Mouse (Mus musculus) v-Abl transformed pro-B cells (cell line): ENCODE measurements around the gene Nme3.

Experiments used
- in situ Hi-C, 2 experiments: fragments of 400-800 bp; cut with MboI; formaldehyde crosslinking; loops; one replicate each; pipeline ENCODE4 v1.15.1; 2025; ENCODE audit not compliant: unreplicated experiment in 2 of 2

The Nme3 gene

GRCm38 (mm10) chr17:24896241-24896992 lies at the start of gene Nme3:
TSS of gene Nme3 (plus strand) at chr17:24896500.
- in situ Hi-C loops, result no loop called here

- in situ Hi-C loops, result no loop called here
Measured at GRCm38 (mm10) chr17:24847386-24847785, 48.9 kb upstream of the Nme3 start.

DNA sequence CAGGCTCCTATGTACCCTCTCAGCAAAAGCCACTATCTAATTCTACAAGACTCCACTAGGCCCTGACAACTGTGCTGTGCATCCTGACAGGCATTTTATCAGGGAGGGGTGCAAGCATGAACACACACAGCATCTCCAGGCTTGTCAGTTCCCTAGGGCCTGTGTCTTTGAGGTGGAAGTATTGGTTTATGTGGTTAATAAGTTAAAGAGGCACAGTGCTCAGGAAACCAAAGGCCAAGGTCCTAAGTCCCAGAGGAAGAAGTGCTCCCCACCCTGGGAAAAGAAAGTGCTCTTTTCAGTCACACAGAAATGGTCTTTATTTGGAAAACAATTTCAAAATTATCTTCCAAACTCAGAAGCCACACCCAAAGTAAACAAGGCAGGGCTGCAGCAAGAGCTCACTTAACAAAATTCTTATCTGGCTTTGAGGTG lies 47.7 kb upstream of the Nme3 start:
- in situ Hi-C loops, result no loop called here

DNA sequence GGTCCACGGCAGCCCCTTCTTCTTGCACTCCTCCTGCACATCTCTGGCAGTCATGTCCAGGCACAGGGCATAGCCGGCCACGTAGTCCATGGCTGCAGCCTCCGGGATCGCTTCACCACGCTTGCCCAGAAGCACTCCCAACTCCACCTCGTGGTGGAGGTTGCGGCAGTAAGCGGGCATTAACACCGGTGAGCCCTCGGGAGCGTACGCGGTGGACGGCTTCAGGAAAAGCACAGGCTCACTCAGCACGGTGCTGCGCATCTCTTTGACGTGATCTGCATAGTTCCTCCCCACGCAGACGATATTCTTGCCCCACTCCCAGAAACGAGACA lies 46.6 kb upstream of the Nme3 start:
- in situ Hi-C loops, result no loop called here

GRCm38 (mm10) chr17:24850065-24850772 lies 46.1 kb upstream of the Nme3 start, which contains the start of gene Fahd1:
TSS of gene Fahd1 (minus strand) at chr17:24850364.
- in situ Hi-C loops, result no loop called here

DNA sequence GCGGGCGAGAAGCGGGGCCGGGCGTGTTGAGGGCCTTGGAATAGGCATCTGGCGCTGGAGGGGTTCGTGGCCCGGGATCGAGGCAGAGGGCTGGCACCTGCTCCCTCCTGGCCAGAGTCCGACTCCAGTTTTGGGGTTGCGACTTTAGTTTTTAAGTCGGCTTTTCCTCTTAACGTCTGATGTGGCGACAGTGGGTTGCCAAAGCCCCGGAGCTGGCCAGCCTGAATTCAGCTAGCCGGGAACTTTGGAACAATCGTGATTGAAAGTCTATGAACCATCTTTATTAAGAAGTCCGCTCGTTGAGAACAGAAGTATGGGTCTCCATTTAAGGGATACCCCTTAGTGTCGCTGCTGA lies 45.5 kb upstream of the Nme3 start:
- in situ Hi-C loops, result no loop called here

DNA sequence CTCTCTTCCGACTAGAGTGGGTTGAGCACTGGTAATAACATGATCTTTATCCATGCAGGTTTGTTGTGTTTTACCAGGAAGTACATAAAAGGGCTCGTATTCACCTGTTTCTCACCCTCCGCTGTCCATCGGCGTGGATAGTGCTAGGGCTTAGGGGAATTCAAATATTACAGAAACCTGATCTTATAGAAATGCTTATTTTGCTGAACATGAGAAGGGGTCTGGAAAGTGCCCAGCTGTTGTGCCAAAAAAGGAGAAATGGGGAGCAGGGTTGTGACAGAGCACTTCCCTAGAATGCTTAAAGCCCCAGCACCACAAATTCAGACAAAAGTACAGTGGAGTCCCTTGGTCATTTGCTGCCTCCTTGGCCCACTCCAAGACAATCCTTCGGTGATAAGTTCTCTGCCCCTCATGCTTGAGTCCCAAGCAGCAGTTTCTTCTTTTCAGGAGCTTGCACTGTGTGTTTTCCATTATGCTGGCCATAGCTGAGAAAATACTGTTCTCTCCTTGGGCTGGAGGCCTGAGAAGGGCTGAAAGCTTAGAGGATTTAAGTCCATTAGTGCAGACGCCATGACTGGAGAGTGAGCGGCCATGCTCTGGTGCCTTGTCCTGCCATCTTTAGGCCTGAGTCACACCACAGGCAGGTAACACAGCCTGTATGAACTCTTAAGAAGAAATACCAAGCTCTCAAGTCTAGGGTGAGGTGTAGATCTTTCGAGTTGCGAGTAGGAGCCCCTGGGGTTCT lies 44.7 kb upstream of the Nme3 start:
- in situ Hi-C loops, result no loop called here

DNA sequence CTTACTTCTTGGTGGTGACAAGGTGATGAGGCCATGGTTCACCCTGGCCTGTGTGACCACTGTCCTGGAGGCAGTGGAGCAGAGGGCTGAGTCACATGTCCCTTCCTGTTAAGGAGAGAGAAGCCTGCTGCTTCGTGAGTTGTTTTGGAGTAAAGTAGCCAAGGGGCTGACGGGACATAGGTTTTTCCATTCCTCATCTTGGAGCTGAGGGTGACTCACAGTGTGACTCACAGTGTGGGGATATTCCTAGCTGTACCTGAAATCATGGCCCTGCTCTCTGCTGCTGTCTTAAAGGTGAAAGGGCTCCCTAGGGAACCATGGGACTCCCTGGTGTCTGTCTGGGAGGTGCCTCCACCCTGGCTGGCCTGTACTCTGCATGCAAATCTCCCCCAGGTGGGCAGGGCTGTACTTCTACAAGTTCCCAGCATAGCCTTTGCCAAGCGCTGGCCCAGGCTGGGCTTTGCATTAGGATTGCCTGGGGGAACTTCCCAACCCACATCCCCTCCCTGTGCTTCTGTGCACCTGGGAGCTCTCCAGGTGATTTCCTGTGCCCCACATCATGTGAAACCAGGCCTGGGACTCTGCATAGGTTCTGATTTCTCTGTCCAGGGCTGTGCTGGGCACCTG lies 40.3 kb upstream of the Nme3 start:
- in situ Hi-C loops, result no loop called here

DNA sequence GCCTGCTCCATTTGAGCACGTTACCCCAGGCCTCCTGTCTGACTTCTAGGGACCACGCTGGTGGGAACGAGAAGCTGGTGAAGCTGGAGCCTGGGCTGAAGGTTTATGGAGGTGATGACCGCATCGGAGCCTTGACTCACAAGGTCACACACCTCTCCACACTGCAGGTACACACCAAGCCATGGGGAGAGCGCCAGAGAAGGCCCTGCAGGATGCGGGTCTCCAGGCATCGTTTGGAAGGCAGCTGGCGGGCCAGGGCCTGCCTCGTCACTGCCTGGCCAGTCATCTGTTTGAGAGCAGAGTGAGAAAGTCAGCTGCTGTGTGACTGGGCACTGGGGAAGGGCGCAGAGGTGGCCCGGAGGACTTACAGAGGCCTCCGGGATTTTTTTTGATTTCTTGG lies 39.7 kb upstream of the Nme3 start:
- in situ Hi-C loops, result no loop called here

GRCm38 (mm10) chr17:24857831-24858470 lies 38.3 kb upstream of the Nme3 start:
- in situ Hi-C loops, result no loop called here

DNA sequence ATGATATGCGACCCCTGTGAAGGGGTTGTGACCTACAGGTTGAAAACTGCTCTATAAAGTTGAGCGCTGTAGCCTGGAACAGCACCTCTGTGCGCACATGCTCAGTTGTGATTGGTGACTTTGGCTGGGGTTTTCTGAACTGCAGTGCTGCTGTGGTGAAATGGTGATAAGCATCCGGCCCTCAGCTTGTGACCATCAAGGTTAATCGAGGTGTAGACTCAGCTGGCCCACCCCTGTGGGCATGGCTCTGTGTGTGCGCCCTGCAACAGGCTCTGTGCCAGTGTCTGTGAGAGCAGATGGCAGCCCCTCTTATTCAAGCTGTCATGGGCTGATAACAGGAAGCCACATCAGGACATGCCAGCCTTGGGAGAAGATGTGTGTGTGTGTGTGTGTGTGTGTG lies 37.3 kb upstream of the Nme3 start:
- in situ Hi-C loops, result no loop called here

DNA sequence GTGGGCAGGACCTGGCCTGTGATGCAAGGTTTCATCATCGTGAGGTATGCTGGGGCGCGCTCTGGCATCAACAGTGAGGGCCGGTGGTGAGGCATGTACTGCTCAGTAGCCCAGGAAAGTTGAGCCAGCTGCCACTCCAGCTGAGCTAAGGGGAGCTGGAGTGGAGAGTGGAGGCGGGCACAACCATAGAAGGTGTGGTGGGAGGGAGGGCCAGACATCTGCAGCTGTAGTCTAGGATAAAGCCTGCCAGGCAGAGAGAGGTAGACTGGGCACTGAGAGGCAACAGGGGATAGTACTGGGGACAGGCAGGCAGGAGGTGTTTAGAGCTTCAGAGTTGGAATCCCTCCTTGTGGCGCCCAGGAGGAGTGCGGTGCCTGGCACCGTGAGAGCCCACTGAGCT lies 36.2 kb upstream of the Nme3 start:
- in situ Hi-C loops, result no loop called here

DNA sequence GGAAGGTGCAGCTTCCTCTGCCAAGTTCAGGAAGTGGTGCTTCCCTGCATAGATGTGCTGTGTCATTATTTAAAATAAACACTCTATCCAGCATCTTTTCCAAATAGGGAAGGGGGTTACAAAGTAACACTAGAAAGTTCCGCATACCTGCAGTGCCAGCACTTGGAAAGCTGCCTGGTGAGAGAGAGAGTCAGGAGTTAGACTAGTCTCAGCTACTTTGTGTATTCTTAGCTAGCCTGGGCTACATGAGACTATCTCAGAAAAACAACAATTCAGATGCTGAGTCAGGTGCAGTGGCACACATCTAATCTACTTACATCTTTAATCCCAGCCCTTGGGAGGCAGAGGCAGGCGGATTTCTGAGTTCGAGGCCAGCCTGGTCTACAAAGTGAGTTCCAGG lies 34.5 kb upstream of the Nme3 start:
- in situ Hi-C loops, result no loop called here

GRCm38 (mm10) chr17:24865776-24866175 lies 30.5 kb upstream of the Nme3 start, which contains the start of gene Igfals:
TSS of gene Igfals (plus strand) at chr17:24865997.
- in situ Hi-C loops, result no loop called here

- in situ Hi-C loops, result no loop called here
Measured at GRCm38 (mm10) chr17:24867914-24868313, 28.4 kb upstream of the Nme3 start.

GRCm38 (mm10) chr17:24873695-24874404 lies 22.4 kb upstream of the Nme3 start:
- in situ Hi-C loops, result no loop called here

DNA sequence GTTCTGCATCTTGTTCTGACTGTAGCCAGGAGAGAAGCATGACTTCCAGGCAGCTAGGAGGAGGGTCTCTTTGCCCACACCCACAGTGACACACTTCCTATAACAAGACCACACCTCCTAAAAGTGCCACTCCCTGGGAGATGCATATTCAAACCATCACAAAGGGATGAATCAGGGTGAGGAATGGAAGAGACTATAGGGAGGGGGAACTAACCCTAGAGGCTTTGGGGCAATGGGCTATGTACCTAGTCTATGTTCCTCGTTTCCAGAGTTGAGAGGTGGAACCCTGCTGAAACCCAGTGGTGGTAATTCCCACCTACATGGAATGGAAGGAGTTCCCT lies 21.9 kb upstream of the Nme3 start:
- in situ Hi-C loops, result no loop called here

DNA sequence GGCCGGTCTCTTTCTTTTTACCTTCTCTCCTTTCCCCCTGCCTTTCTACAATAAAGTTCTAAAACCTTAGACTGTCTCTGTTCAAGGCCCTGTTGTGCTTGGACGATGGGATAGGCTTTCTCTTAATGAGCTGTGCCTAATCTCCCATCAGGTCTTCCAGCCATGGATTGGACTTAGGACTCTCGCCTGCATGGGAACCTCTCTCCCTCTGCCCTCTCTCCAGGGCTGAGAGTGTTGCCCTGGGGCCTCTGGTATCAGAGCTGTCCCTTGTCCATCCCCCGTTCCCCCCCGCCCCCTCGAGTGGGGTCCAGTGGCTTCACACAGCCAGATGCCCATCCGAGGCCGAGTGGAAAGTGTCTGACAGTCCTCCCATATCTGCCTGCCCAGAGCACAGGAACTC lies 21.3 kb upstream of the Nme3 start:
- in situ Hi-C loops, result no loop called here

GRCm38 (mm10) chr17:24877336-24878116 lies 18.8 kb upstream of the Nme3 start:
- in situ Hi-C loops, result no loop called here

DNA sequence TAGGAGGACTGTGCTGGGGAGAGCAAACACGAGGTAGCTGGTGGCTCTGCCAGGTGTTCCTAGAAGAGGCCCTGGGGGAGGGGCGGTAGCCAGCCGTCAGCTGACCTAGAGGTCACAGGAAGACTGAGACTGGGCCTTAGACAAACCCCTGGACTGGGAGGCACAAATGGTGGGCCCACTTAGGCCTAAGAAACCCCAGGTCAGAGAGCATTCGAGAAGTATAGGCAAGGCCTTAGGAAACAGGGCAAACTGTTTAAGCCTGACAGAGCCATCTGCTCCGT lies 18.2 kb upstream of the Nme3 start:
- in situ Hi-C loops, result no loop called here
